Mouse (Mus musculus) effector memory CD4-positive, alpha-beta T cell, adult 5 months (primary cell): ENCODE data around the gene Dpp9. TPM values are rescaled to one million over a fixed set of nuclear protein-coding genes. Genes with fewer than 3 reads are reported as not detected.

Experiments
- polyA plus RNA-seq: library from polyadenylated mRNA; unstranded; fragments of 100-300 nt; shearing (Covaris generic); gene quantifications from one replicate; pipeline ENCODE4 v1.2.1, GENCODE M21; 2017

Dpp9 gene
- polyA plus RNA-seq, result 38.9 TPM

GRCm38 (mm10) chr17:56218377-56219191, at the start of gene Dpp9:
Gene Dpp9, minus strand, starts transcription at chr17:56218905.

GRCm38 (mm10) chr17:56256239-56256881, 37.7 kb upstream of the Dpp9 start, which contains the start of gene Fem1a:
Gene Fem1a, plus strand, starts transcription at chr17:56256810.

GRCm38 (mm10) chr17:56183658-56184103, 35.0 kb downstream of the Dpp9 start, which contains the start of gene Mydgf:
Gene Mydgf, minus strand, starts transcription at chr17:56183920.

GRCm38 (mm10) chr17:56162231-56162774, 56.4 kb downstream of the Dpp9 start, which contains the start of gene Tnfaip8l1:
Gene Tnfaip8l1, plus strand, starts transcription at chr17:56162477.

GRCm38 (mm10) chr17:56139858-56140595, 78.7 kb downstream of the Dpp9 start, which contains the start of gene Sema6b:
Gene Sema6b, minus strand, starts transcription at chr17:56140343.

Other genes with a start within 250 kb of the Dpp9 start
- 0.41 TPM for gene Shd, start 248.4 kb downstream of the Dpp9 start, polyA plus RNA-seq
- gene Fsd1, start 232.4 kb downstream of the Dpp9 start, polyA plus RNA-seq, result not detected
- 0.31 TPM for gene Stap2, start 213.3 kb downstream of the Dpp9 start, polyA plus RNA-seq
- 138 TPM for gene Mpnd, start 213.2 kb downstream of the Dpp9 start, polyA plus RNA-seq
- gene Sh3gl1, start 182.3 kb downstream of the Dpp9 start, polyA plus RNA-seq, result 124 TPM
- 1.5 TPM for gene Chaf1a, start 178.5 kb downstream of the Dpp9 start, polyA plus RNA-seq
- gene Ubxn6, start 143.9 kb downstream of the Dpp9 start, polyA plus RNA-seq, result 63.5 TPM
- 113 TPM for gene Hdgfl2, start 139.3 kb downstream of the Dpp9 start, polyA plus RNA-seq
- not detected for gene Plin4, start 109.1 kb downstream of the Dpp9 start, polyA plus RNA-seq
- gene Plin5, start 101.3 kb downstream of the Dpp9 start, polyA plus RNA-seq, result not detected
- gene Lrg1, start 96.9 kb downstream of the Dpp9 start, polyA plus RNA-seq, result not detected
- gene Sema6b, start 78.6 kb downstream of the Dpp9 start, polyA plus RNA-seq, result 0.16 TPM
- 19.0 TPM for gene Tnfaip8l1, start 56.4 kb downstream of the Dpp9 start, polyA plus RNA-seq
- 49.2 TPM for gene Mydgf, start 35.0 kb downstream of the Dpp9 start, polyA plus RNA-seq
- 12.0 TPM for gene Fem1a, start 37.9 kb upstream of the Dpp9 start, polyA plus RNA-seq
- 2.8 TPM for gene Ticam1, start 57.9 kb upstream of the Dpp9 start, polyA plus RNA-seq
- 20.6 TPM for gene Plin3, start 74.0 kb upstream of the Dpp9 start, polyA plus RNA-seq
- gene Arrdc5, start 81.4 kb upstream of the Dpp9 start, polyA plus RNA-seq, result not detected
- 6.8 TPM for gene Uhrf1, start 84.4 kb upstream of the Dpp9 start, polyA plus RNA-seq
- gene Kdm4b, start 107.2 kb upstream of the Dpp9 start, polyA plus RNA-seq, result 44.5 TPM